In genomic region chr8:47726945-47727344, GRCm38 (mm10) we compare ENCODE assay signal across 31 mouse cellular contexts. TPM values are rescaled to one million over a fixed set of nuclear protein-coding genes. Genes with fewer than 3 reads are reported as not detected.
A peak's percentile ranks its signal among the peaks of the same experiment; 100 is the strongest.
DNase-seq lines count a peak whose midpoint lies in the region; ATAC-seq and TF ChIP-seq lines count a peak whose summit lies in the region.
"Had no signal": no experiment of that assay in that cellular context is flagged by ENCODE, and none has a peak within 500 bp of the region (broad histone marks: within the 10 kb centered on the region; RNA-seq: fewer than 3 reads in every experiment).

No protein-coding gene starts in this region.

- DNase-seq in heart, adult 11 months: peak; percentile 61
- DNase-seq in heart, adult 18-20 months: no peak
- DNase-seq in R1 (ENCODE audit: low read depth, low spot score): peak; percentile 46
- no peak for DNase-seq in left cerebral cortex, postnatal 25 days (ENCODE audit: low spot score in 2 of 2)
- DNase-seq in urinary bladder, adult 18-20 months (ENCODE audit: low spot score in 2 of 2): no peak
- DNase-seq in retina, embryonic 14.5 days (ENCODE audit: low spot score): no peak
- DNase-seq: adrenal gland, postnatal 14 days; cerebellum, adult 11-12 months; cerebellum, postnatal 10 days; gastrocnemius, postnatal 25 days; heart, adult 2 months; heart, postnatal 4 days; kidney, adult 2 months; layer of hippocampus, postnatal 36 days; liver, embryonic 13.5 days; lung, adult 18-20 months; lung, postnatal 4 days; retina, postnatal 1 day; right cerebral cortex, postnatal 14 days had no signal

- peaks cover 15% of the 10 kb centered on the region for H3K27me3 ChIP-seq in ES-Bruce4 (ENCODE audit: control insufficient read depth, insufficient read depth, low read length, poor library complexity, severe bottlenecking)
- no peaks in the 10 kb centered on the region for H3K27me3 ChIP-seq in neural tube, embryonic 12.5 days (replicated peaks)
- H3K27me3 ChIP-seq: heart, embryonic 12.5 days; intestine, embryonic 15.5 days; limb, embryonic 15.5 days; liver, embryonic 13.5 days; midbrain, embryonic 12.5 days had no signal

- TF ChIP-seq CTCF in ES-Bruce4 (IDR thresholded peaks at IDR 0.05; ENCODE audit: low read depth, low read length): no peak

- H3K36me3 ChIP-seq in ES-Bruce4 (ENCODE audit: control insufficient read depth, insufficient read depth, low read length, poor library complexity, severe bottlenecking): no peaks in the 10 kb centered on the region
- no peaks in the 10 kb centered on the region for H3K36me3 ChIP-seq in neural tube, embryonic 12.5 days
- H3K36me3 ChIP-seq: heart, embryonic 12.5 days; intestine, embryonic 15.5 days; limb, embryonic 15.5 days; liver, embryonic 13.5 days; midbrain, embryonic 12.5 days had no signal

- peak; percentile 70; the same call in 1 of the 2 replicates for ATAC-seq in neural tube, embryonic 12.5 days (ENCODE audit: low FRiP score, low read depth)
- ATAC-seq: hindbrain, postnatal 0 days; intestine, embryonic 15.5 days; lung, postnatal 0 days had no signal

- intact Hi-C loops in left cerebral cortex, postnatal 25 days (cut with DNase I): no loop called here

- no peak for TF ChIP-seq POLR2A in ES-Bruce4 (IDR thresholded peaks at IDR 0.05; ENCODE audit: insufficient read depth, low read length)

- H3K9me3 ChIP-seq in ES-Bruce4 (replicated peaks; ENCODE audit: control insufficient read depth, insufficient read depth, low read length, poor library complexity, severe bottlenecking): peaks cover 14% of the 10 kb centered on the region; the same call in 1 of the 2 replicates
- no peaks in the 10 kb centered on the region for H3K9me3 ChIP-seq in neural tube, embryonic 12.5 days
- H3K9me3 ChIP-seq: heart, embryonic 12.5 days; intestine, embryonic 15.5 days; limb, embryonic 15.5 days; liver, embryonic 13.5 days; midbrain, embryonic 12.5 days had no signal

- no peak overlapping the region for H3K4me3 ChIP-seq in ES-Bruce4 (ENCODE audit: low read depth, low read length)
- no peak overlapping the region for H3K4me3 ChIP-seq in neural tube, embryonic 12.5 days
- H3K4me3 ChIP-seq: erythroblast, embryonic 14.5 days; heart, adult 2 months; heart, embryonic 12.5 days; intestine, embryonic 15.5 days; limb, embryonic 15.5 days; liver, embryonic 13.5 days; megakaryocyte, embryonic 14.5 days; midbrain, embryonic 12.5 days; myocyte had no signal

- 6% methylated on average over 6 of the region's 6 CpGs for WGBS in neural tube, embryonic 12.5 days

- no peak overlapping the region for H3K9ac ChIP-seq in ES-Bruce4 (ENCODE audit: low read depth, poor library complexity, severe bottlenecking)
- H3K9ac ChIP-seq in neural tube, embryonic 12.5 days: no peak overlapping the region
- H3K9ac ChIP-seq: heart, embryonic 12.5 days; intestine, embryonic 15.5 days; limb, embryonic 15.5 days; liver, embryonic 13.5 days; midbrain, embryonic 12.5 days had no signal

- peak; percentile 77 for TF ChIP-seq EP300 in ES-Bruce4 (IDR thresholded peaks at IDR 0.05; ENCODE audit: insufficient read depth, low read depth, low read length)

- no peak overlapping the region for H3K27ac ChIP-seq in ES-Bruce4 (ENCODE audit: insufficient read depth, low read length)
- H3K27ac ChIP-seq in neural tube, embryonic 12.5 days: no peak overlapping the region
- H3K27ac ChIP-seq: heart, adult 2 months; hindbrain, postnatal 0 days; intestine, embryonic 15.5 days; kidney, postnatal 0 days; limb, embryonic 15.5 days; liver, embryonic 13.5 days; midbrain, embryonic 12.5 days had no signal

- H3K4me2 ChIP-seq in neural tube, embryonic 12.5 days (replicated peaks): no peak overlapping the region
- H3K4me2 ChIP-seq: heart, embryonic 12.5 days; intestine, embryonic 15.5 days; limb, embryonic 15.5 days; liver, embryonic 13.5 days; midbrain, embryonic 12.5 days had no signal

- peaks cover 3% of the 10 kb centered on the region for H3K4me1 ChIP-seq in ES-Bruce4 (ENCODE audit: control insufficient read depth, insufficient read depth, low read length)
- no peaks in the 10 kb centered on the region for H3K4me1 ChIP-seq in neural tube, embryonic 12.5 days
- H3K4me1 ChIP-seq: heart, embryonic 12.5 days; intestine, embryonic 15.5 days; limb, embryonic 15.5 days; liver, embryonic 13.5 days; megakaryocyte, embryonic 14.5 days; midbrain, embryonic 12.5 days had no signal

RNA-seq across cellular contexts. Expression of gene Cdkn2aip, which starts 13.2 kb away (rescaled TPM):
- 1 to 10 TPM; 9.0 to 9.1 TPM for total RNA-seq in heart, adult 18-20 months (2021)
- 12.0 and 12.2 TPM in 2 replicates for polyA plus RNA-seq in ES-Bruce4 (2011; ENCODE audit: insufficient read depth, insufficient read length, low read depth, missing spikeins)
- 43.3 and 45.1 TPM in 2 replicates for polyA plus RNA-seq in neural tube, embryonic 12.5 days (2016; fragmentation: Nextera tagmentation; extraction: Ambion mirVana)
- 10 to 100 TPM; 16.8 to 17.4 TPM for total RNA-seq in left cerebral cortex, postnatal 25 days (2021)

RNA-seq across cellular contexts. Expression of gene Ing2, which starts 51.6 kb away (rescaled TPM):
- 1 to 10 TPM; 3.8 to 4.1 TPM for total RNA-seq in heart, adult 18-20 months (2021)
- polyA plus RNA-seq in ES-Bruce4 (2011; ENCODE audit: insufficient read depth, insufficient read length, low read depth, missing spikeins): 25.3 and 31.4 TPM in 2 replicates
- polyA plus RNA-seq in neural tube, embryonic 12.5 days (2016; fragmentation: Nextera tagmentation; extraction: Ambion mirVana): 14.3 and 15.5 TPM in 2 replicates
- 10 to 100 TPM; 48.9 to 52.6 TPM for total RNA-seq in left cerebral cortex, postnatal 25 days (2021)

Comparison
In these comparisons a context has a peak if more than half of its experiments do, and no peak if none do; other contexts are left out.
1. DNase-seq: peak in heart, adult 11 months (single experiment) and R1 (single experiment); none in heart, adult 18-20 months (0 of 2), left cerebral cortex, postnatal 25 days (0 of 2), urinary bladder, adult 18-20 months (0 of 2) and retina, embryonic 14.5 days (single experiment).
2. RNA of gene Ing2, which starts 51.6 kb away (total RNA-seq): 48.9 to 52.6 TPM in left cerebral cortex, postnatal 25 days; 3.8 to 4.1 TPM in heart, adult 18-20 months; every median in the first group is over 4 times any median in the second.